Mouse (Mus musculus) layer of hippocampus, postnatal 14 days (tissue): ENCODE measurements around the gene Synpo2. TPM values are rescaled to one million over a fixed set of nuclear protein-coding genes. Genes with fewer than 3 reads are reported as not detected.

ENCODE experiments used
- DNase-seq, 2 experiments: peaks; one replicate each; pipeline ENCODE4 v3.0.0; 2021 to 2022; ENCODE audit warnings: low spot score in 2 of 2, mixed read lengths in 1 of 2
- total RNA-seq, 2 experiments: library from RNA; stranded (reverse); gene quantifications; 2 replicates each; pipeline ENCODE4 v1.2.3; 2021

The Synpo2 gene
- total RNA-seq, 2 experiments from 2014 or later: 2.3 to 10.3 TPM

- no peak for DNase-seq
Observed at GRCm38 (mm10) chr3:123053192-123053938, 182.6 kb downstream of the Synpo2 start.

GRCm38 (mm10) chr3:123042308-123042707, 193.6 kb downstream of the Synpo2 start:
- DNase-seq: no peak

DNA sequence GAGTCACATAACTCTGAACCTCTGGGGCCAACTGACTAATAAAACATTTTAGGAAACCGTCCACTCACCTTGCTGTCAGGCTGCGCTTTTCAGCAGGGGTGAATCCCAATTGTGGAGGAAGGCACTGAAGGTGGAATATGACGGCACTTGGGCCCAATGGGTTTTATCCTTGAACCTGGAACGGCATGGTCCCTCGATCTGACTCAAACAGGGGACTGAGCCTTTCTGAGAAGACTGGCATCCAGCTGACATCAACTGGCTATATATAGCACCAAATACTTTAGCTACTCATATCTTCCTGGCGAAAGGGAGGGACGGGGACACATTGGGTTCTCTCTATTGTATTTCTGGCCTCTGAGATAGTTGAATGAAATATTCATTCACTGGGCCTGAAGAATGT, 201.2 kb downstream of the Synpo2 start, which contains the start of gene Myoz2:
Gene Myoz2, minus strand, starts transcription at position 264 of the 400 bp plus-strand sequence.
- no peak for DNase-seq

GRCm38 (mm10) chr3:123033804-123034203, 202.1 kb downstream of the Synpo2 start:
- DNase-seq: no peak

Other genes starting within 250 kb of the Synpo2 start
- gene Myoz2, start 201.1 kb downstream of the Synpo2 start, total RNA-seq: not detected
- 10 to 100 TPM; 20.1 to 23.0 TPM for gene Sec24d, start 31.3 kb upstream of the Synpo2 start, total RNA-seq
- gene Mettl14, start 150.0 kb upstream of the Synpo2 start, total RNA-seq: 10 to 100 TPM; 14.0 to 15.8 TPM
- gene Prss12, start 210.8 kb upstream of the Synpo2 start, total RNA-seq: 1 to 10 TPM; 7.6 to 9.6 TPM